Mouse (Mus musculus): ENCODE measurements around the gene Sod3.

The Sod3 gene

DNA sequence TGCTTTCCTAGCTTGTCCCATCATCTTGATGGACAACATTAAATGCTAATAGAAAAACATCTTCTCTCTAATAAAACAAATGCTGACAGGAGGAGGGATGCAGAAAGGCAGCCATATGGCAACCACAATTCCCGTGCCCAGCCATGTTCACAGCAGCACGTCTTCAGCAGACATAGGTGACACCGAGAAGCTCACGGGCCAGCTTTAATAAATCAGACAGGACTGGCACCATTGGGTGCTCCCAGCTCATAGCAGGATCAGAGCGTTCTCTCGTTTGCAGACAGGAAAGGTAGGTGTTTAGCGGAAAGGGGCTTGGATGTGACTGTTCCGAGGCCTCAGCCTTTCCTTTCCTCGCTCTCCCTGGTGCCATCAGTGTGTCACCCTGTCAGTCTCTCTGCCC, 12.3 kb downstream of the Sod3 start:
- DNase-seq (ENCODE audit: low spot score) = no peak

DNA sequence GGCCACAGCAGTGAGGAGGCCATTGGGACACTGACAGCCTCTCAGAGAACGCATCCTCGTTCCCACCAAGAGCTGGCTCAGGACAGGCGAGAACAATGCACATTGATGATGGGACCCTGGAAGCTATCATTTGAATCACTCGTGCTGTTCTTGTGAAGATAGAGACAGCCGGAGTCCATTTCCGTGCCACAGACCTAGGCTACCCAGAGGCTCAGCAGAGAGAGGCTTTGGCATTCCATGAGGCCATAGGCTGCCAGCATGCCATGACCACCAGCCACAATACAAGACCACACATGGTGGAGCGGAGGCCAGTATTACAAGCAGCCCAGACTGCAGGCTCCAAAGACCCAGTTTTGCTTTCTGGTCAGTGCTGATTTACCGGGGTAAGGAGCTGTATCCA, 19.2 kb downstream of the Sod3 start:
- no peak for DNase-seq (ENCODE audit: low spot score)

DNA sequence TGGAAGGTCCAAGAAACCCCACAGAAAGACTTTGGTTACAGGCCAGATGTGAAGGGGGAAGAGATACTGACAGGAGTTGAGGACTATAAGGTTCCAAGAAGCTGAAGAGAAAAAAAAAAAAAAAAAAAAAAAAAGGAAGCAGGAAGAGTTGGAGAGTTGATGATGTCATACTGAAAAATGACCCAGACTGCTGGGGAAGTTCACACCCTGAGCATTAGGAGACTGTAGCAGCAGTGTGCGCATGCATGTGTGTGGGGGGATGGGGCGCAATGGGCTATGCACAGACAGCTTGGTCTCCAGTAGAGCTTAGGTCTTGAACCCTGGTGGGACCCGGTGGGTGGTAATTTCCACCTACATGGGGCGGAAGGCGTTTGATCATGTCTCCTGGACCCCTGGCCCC, 20.2 kb downstream of the Sod3 start:
- no peak for DNase-seq (ENCODE audit: low spot score)

DNA sequence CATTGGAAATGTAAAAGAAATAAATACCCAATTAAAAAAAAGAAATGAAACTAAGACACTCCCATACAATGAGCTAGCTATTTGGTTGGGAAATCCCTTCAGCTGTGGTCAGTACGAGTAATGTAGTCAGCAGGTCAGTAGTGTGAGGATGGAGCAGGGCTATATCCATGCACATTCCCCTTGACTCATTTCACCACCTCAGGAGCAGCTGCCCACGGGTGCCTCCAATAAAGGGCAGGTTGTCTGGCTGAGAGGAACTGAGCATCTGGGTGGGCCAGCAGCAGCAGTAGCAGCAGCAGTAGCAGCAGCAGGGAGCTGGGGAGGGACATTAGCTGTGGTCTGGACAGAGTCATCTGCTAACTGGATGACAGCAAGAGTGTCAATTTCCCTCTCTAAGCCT, 22.4 kb downstream of the Sod3 start:
- DNase-seq (ENCODE audit: low spot score) = no peak

DNA sequence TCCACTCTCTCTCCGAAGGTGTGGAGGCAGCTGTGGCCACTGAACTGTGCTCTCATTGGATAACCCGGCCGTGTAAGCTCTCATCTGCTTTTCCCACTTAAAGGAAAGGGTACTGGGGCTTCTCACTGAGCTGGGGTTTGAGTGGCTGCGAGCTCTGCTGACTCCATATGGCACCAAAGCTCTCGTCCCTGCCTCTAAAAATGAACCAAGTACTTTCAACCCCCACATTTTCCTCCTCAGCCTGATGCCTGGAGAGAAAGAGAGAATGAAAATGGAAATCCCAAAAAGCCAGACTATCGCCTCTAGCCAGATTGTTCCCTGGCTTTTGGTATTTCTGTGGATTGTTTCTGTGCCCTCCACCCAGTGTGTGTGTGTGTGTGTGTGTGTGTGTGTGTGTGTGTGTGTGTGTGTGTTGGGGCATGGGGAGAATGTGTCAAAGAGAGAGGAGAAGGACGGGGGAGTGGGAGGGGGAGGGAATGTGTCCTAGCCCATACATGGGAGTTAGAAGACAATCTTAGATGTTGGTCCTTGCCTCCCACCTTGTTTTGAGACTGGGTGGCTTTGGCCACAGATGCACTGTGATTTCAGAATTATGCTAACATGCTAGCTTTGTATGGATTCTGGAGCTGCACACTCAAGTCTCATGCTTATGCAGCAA, 24.6 kb downstream of the Sod3 start:
- DNase-seq (ENCODE audit: low spot score) = no peak

DNA sequence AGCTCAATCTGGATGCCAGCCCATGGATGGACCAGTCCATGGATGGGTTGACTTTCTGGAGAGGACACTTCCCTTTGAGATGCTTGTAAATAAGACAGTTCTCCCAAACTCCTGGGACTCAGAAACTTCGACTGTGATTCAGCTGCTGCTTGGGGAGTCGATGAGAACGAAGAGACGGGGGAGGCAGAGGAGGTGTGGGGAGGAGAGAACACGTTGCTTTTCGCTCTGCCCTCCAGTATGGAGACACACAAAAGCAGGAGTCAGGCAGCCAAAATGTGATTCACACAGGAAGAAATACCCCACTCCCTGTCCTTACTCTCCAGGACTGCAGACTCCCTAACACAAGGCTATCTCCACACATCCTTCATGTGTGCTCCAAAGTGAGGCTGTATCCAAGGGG, 26.8 kb downstream of the Sod3 start:
- no peak for DNase-seq (ENCODE audit: low spot score)

DNA sequence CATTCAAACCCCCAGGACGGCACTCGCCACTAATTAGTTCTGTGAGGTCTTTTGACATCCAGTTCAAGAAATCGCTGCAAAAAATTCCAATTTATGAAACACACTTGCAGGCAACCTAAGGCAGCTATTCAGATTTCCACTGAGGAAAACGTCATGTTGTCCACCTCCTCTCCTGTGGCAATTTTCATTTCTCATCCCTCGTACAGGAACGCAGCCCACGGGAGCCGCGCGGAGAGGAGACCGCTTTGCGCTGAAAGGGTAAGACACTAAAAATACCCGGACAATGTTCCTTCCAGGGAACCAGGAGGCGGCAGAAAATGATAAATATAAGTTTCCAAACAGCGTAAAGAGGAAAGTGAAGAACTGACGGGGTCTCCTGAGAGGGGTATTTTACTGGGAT, 27.9 kb downstream of the Sod3 start:
- no peak for DNase-seq (ENCODE audit: low spot score)

DNA sequence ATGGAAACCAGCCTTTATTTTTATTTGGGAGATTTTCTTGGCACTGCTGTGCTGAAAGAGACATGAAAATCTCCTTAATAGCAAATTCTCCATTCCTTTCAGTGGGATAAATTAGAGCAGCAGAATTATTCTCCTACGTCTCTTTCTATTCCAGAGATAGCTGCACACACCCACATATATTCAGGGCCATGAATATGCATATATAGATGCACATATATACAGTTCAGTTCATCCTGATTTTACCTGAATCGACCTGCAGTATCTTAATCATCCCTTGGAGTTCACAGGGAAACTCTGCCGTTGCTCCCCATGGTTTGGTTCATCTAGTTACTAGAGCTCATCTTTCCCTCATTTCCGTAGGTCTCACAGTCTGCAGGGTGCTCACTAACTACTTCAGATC, 30.2 kb downstream of the Sod3 start:
- no peak for DNase-seq (ENCODE audit: low spot score)

DNA sequence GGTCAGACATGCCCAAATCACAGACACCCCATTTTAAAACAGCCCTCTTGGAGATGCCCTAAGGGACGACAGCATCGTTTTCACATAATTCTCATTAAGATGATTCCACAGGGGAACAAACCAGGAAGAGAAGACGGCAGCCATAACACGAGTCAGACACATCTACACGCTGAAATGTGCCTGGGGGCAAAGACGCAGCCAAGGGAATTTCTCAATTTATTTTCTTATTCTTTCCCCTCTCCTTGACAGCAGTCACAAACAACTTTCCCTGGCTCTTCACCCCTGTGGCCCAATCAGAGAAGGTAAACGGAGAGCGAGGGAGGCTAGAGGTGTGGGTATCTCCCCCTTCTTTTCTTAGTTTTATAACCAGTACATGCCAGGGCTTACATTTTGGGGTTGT, 40.8 kb downstream of the Sod3 start:
- no peak for DNase-seq (ENCODE audit: low spot score)

DNA sequence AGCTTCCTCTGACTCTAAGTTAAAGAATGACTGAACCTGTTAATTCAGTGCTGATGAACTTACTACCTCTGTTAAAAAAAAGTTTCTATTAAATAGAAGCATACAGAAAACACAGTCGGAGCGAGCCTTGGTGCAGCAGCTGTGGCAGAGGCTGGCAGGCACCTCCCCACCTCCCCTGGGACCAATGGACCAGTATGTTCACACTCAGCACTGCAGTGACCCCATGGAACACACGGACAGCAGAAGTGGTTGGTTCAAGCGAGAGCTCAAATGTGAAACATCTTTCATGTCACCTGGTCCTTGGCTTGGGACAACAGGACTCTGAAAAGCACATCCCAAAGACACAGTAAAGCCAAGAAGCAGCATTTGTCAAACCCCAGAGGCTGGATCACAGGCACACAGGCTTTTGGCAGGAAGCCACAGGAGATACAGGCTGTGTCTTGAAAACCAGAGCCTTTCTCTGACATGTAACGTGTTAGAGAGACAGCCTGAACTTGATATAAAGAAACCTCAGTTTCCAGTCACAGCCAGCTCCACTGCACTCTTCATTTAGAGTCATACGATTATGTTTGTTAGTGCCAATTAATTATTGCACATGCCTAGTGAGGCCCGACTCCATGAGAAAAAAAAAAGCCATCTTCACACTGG, 45.2 kb downstream of the Sod3 start:
- DNase-seq (ENCODE audit: low spot score) = no peak

DNA sequence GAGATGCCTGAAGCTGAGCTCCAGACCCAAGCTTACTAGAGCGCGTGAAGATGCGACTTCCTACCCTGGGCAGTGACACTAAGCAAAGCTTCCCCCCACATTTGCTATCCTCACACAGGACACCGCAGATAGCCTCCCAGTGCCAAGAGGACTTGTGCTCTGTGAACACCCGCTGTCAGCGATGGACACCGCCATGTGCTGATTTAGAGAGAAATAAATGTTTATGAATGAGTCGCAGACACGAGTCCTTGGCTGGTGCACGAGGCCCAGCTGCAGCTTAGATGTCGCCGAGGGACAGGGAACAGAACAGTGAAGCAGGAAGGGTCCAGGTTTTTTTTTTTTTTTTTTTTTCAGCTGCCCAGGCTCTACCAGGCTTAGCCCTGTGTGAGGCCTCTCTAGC, 46.6 kb downstream of the Sod3 start:
- no peak for DNase-seq (ENCODE audit: low spot score)

DNA sequence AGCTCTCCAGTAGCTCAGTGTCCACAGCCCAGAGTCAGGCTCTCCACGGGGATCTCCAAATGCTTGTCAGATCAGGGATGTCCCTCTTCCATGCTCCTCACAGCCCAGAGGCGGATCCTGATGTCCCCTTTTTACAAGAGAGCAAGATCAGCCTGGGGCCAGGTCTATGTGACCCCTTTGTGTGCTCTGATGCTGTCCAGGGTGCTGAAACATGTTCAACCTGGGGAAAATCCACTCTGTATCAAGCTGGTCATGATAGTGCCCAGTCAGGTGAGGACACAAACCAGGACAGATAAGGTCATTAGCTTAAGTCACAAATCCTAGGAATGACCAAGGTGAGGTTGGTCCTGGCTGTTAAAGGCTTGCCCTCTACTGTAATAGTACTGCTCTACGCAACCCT, 48.0 kb downstream of the Sod3 start:
- DNase-seq (ENCODE audit: low spot score) = no peak

DNA sequence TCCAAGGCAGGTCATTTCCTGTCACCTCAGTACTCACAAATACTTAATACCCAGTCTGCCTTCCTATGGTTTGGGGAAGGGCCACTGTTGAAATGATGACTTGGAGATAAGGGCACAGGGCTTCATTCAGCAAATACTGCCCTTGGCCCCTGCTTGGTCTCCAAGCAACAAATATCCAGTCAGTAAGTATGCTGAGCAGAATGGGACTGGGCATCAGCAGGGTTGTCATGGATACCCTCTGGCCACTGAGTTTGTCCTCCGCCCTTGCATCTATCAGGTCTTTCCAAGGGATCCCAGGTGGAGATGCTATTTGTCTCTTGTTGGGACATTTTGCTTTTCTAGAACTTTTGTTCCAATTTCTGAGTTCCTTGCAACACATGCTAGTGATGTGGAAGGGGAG, 51.6 kb downstream of the Sod3 start:
- DNase-seq (ENCODE audit: low spot score) = no peak

DNA sequence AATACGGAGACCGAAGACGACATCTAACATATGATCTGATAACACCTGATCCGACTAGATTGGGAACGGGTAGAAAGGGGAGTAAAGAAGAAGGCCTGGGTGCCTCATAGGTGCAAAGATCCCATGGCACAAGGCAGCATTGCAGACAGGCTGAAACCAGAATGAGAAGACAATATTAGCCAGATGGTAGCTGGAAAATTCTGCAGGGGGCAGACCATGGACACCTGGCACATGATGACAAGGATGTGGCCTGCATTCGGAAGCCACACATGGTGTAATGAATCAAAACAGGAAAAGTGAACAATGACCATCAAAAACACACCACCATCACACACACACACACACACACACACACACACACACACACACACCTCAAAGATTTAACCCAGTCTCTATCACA, 52.3 kb downstream of the Sod3 start:
- no peak for DNase-seq (ENCODE audit: low spot score)

DNA sequence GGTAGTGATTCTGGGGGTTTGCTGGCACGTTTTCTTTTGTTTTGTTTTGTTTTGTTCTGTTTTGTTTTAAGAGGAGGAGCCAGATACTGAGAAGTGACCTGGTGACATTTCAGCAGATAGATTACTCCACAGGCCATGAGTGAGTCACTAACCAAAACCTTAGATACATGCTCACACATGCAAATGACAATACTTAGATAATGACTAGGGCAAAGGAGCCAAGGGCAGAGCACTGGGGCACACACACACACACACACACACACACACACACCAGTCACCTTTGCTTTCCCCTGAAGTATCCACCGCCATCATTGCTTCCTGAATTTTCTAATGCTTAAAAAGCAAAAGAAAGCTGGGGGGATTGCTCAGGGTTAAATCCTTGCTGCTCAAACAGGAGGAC, 52.9 kb downstream of the Sod3 start:
- DNase-seq (ENCODE audit: low spot score) = no peak
